Mouse (Mus musculus) layer of hippocampus, postnatal 36 days (tissue): ENCODE results near the gene Btbd1. TPM values are rescaled to one million over a fixed set of nuclear protein-coding genes. Genes with fewer than 3 reads are reported as not detected.
A peak's percentile ranks its signal among the peaks of the same experiment; 100 is the strongest.

Source experiments
- DNase-seq, 2 experiments: peaks; one replicate each; pipeline ENCODE4 v3.0.0; 2022
- total RNA-seq, 2 experiments: library from RNA; stranded (reverse); gene quantifications; 2 replicates each; pipeline ENCODE4 v1.2.3; 2021

Btbd1 gene
- total RNA-seq, 2 experiments from 2014 or later = 103 to 117 TPM

DNA sequence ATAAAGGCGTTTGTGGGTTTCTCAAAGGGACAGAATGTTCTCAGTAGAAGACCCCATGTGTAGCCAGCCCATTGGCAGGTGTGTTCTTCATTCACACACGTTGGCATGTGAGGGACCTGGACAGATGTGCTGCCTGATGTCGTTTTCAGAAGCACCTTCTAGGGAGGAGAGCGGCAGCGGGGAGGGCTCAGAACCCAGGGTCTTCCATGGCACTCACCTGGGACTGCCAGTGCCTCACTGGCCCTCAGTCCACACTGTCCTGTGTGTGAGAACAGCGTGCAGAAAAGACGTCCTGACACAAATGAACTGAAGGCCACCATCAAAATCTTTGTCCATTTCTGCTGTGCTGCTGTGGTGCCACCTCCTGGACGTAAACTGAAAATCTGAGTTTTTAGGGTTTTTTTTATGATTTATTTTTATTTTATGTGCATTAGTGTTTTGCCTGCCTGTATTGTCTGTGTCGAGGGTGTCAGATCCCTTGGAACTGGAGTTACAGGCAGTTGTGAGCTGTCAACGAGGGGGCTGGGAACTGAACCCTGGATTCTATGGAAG is 51.5 kb downstream of the Btbd1 start:
- DNase-seq = no peak

DNA sequence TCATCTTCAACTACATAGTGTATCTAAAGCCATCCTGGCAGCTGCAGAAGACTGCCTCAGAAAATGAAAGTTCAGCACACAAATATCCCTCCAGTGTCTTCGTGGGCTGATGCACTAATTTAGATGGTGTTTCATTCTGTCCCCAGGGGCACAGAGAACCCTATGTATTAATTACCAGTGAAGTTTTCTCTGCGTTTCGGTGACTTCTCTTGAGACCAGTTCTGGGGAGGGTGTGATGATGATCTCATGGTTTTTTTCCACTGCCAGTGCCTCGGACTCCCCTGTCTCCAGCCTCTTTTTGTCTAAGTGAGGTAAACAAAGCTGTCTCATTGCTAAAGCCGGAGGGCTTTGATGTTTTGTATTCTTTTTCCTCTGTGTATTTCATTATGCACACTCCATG is 53.9 kb downstream of the Btbd1 start:
- no peak for DNase-seq

DNA sequence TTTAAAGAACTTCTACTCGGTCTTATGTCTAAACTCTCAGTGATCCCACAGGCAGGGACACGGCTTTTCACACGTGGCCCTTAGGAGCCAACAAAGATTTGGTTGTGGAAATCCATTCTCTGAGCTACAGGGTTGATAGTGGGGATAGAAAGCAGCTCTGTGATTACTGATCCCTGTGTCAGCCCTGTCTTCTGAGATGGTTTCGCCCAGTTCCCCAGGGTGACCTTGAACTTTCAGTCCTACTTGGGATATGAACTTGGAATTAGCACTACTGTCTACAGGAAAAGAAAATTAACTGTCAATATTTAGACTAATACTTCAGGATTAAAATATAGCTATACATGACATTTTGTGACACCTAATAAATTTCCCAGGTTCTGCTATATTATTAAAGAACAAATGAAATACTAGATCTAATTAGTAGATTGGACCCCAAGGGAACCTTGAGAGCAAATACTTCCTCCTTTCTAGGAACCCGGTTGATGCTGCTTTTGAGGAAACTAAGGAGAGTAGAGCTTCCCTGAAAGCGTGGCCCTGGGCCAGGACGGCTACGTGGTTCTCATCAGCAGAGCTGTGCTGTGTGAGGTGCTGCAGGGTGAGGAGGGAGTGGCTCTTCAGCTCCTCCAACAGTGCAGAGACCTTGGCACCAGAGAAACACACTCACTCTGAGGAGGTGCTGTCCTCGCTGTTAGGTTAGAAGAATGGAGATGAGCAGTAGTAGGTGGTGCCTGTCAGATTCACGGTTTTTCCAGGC is 56.3 kb downstream of the Btbd1 start:
- DNase-seq = no peak

DNA sequence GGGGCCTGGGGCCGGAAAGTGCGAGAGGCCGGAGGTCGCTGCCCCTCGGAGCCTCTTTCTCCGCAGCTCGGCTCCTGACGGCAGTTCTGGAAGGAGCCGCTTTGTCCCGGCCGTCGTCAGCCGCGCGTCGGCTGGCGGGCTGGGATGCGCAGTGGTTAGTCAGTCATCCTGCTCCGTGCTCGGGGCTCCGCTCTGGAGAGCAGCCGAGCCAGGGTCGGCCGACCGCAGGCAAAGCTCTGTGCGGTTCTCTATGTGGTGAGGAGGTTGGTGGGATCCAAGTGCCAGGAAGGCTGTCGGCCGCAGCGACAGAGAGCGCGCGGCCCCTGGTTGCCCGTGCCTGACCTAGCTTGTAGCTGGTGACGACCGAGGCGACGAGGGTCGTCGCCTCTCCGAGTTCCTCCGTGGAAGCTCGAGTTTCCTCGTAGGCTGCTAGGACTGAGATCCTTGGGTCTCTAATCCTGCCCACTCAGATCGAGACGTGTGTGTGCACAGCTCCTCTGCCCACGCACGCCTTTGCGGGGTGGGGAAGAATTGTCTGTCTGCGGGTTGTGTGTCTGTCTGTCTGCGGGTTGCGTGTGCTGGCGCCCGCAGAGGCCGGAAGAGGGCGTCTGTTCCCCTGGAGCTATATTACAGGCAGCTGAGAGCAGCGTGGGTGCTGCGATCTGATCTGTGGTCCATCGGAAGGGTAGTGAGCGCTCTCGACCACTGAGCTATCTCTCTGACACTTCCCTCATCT is 66.0 kb downstream of the Btbd1 start:
- no peak for DNase-seq

DNA sequence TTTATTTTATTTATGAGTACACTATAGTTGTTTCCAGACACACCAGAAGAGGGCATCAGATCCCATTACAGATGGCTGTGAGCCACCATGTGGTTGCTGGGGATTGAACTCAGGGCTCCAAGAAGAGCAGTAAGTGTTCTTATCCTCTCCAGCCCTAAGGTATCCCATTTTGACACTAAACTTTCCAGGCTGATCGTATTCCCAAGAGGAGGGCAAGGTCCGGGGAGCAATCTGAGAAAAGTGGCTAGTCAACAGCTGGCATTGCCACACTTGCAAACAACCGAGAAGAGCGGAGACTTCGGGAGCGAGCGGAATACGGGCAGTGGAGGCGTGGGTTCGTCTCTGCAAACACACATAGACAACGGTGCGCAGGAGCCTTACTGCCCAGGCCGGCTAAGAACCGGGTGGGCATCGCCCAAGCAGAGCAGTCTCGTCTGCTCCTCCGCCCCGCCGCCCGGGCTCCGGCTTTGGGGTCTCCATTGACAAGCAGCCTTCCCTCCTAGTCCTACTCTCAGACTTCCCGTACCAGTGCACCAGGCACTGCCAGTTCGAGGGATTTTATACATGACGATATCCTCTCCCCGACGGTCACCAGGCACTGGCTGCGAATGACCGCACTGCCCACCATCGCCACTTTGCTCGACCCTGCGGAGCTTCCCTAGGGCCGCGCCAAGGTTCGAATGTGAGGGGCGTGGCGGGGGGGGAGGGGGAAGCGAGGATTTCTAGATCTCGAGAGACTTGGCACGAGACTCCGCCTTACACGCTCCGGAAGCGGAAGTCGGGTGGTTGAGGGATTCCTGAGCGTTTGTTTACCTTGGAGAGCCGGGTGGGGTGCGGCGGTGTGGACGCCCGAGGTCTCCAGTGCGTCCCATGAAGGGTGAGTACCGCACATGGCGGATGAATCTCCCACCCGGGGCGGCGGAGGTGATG is 66.8 kb downstream of the Btbd1 start, which contains the start of gene Ramac:
Ramac (plus strand) TSS at position 746 of the 930 bp plus-strand sequence.
- peak; percentile 77 to 82 for DNase-seq

DNA sequence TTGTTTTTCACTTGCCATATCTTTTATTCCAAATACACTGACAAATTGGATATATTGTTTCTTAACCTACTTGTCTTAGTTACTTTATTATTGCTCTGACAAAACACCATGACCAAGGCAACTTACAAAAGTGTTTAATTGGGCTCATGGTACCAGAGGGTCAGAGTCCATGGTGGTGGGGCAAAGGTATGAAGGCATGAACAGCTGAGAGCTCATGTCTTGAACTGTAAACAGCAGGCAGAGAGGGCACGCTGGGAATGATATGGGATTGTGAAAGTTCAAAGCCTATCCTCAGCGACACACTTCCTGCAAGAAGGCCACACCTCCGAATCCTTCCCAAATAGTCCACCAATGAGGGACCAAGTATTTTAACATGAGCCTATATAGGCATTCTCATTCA is 81.3 kb downstream of the Btbd1 start:
- DNase-seq = no peak

DNA sequence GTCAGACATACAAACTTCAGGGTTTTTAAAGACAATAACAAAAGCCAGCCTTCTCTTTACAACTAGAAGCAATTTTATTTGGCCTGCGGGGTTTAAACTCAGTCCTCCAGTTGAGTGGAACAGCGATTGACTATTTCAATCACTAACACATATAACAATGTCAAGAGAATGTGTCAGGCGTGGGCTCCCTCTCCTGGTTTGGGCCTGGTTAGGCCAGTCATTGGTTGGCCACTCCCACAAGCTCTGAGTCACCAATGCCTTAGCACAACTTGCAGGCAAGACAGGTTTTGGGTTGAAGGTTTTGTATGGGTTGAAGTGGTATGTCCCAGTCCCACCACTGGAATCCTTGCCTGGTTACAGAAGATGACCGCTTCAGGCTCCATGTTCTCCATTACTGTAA is 85.1 kb downstream of the Btbd1 start:
- no peak for DNase-seq

Other genes with a start within 250 kb of the Btbd1 start
- 10 to 100 TPM; 88.6 to 92.1 TPM for gene Homer2, start 121.9 kb downstream of the Btbd1 start, total RNA-seq
- gene Ramac, start 66.5 kb downstream of the Btbd1 start, total RNA-seq = 10 to 100 TPM; 68.4 to 75.5 TPM
- 10 to 100 TPM; 20.7 to 21.7 TPM for gene 3110040N11Rik, start 40.0 kb downstream of the Btbd1 start, total RNA-seq
- not detected for gene Gm10160, start 26.4 kb upstream of the Btbd1 start, total RNA-seq
- gene Tm6sf1, start 29.6 kb upstream of the Btbd1 start, total RNA-seq = 10 to 100 TPM; 14.3 to 15.0 TPM
- 10 to 100 TPM; 57.7 to 60.4 TPM for gene Hdgfl3, start 105.0 kb upstream of the Btbd1 start, total RNA-seq
- not detected for gene Bnc1, start 162.9 kb upstream of the Btbd1 start, total RNA-seq